Mouse (Mus musculus) kidney, postnatal 0 days (tissue): Measurements from ENCODE around the gene Tcl1b2. TPM values are rescaled to one million over a fixed set of nuclear protein-coding genes. Genes with fewer than 3 reads are reported as not detected.
"Not testable (repeated sequence)": the region's sequence is repeated elsewhere in the genome, so short reads cannot be mapped to it uniquely, and the experiment has no call there.

Source experiments
- ATAC-seq: fragments of 200-750 bp; cut with Nextera tagmentation; replicated peaks from 2 replicates; pipeline ENCODE4 v1.8.0; 2017; ENCODE audit warnings: low read depth, moderate number of reproducible peaks, moderate TSS enrichment, moderate library complexity; ENCODE audit not compliant: low FRiP score
- DNase-seq: peaks from one replicate; pipeline ENCODE4 v3.0.0-alpha.2; 2016; ENCODE audit warnings: low spot score
- H3K27ac ChIP-seq: fragments of 300-500 bp; sonication (generic); 2 replicates; pipeline ENCODE4 v1.5.1; 2014; ENCODE audit warnings: mild to moderate bottlenecking
- H3K27me3 ChIP-seq: fragments of 300-500 bp; sonication (generic); 2 replicates; pipeline ENCODE4 v1.6.1; 2014; ENCODE audit warnings: low read length, mixed read lengths; ENCODE audit not compliant: insufficient read depth
- H3K36me3 ChIP-seq: fragments of 300-500 bp; sonication (generic); 2 replicates; pipeline ENCODE4 v1.6.1; 2014; ENCODE audit warnings: low read length, mixed read lengths; ENCODE audit not compliant: insufficient read depth
- H3K4me1 ChIP-seq: fragments of 300-500 bp; sonication (generic); replicated peaks from 2 replicates; pipeline ENCODE4 v1.6.1; 2014; ENCODE audit warnings: antibody characterized with exemption, low read length, mixed read lengths; ENCODE audit not compliant: insufficient read depth
- H3K4me2 ChIP-seq: fragments of 300-500 bp; sonication (generic); 2 replicates; pipeline ENCODE4 v1.6.1; 2014; ENCODE audit warnings: mild to moderate bottlenecking, low read length, moderate library complexity, mixed read lengths
- H3K4me3 ChIP-seq: fragments of 300-500 bp; sonication (generic); replicated peaks from 2 replicates; pipeline ENCODE4 v1.5.1; 2014; ENCODE audit warnings: low read depth, low read length
- H3K9ac ChIP-seq: fragments of 300-500 bp; sonication (generic); 2 replicates; pipeline ENCODE4 v1.6.1; 2014; ENCODE audit warnings: low read depth, low read length
- H3K9me3 ChIP-seq: fragments of 300-500 bp; sonication (generic); replicated peaks from 2 replicates; pipeline ENCODE4 v1.6.1; 2016; ENCODE audit warnings: low read length, inconsistent platforms, mixed read lengths
- CTCF ChIP-seq: IDR thresholded peaks from 2 replicates; pipeline ENCODE4 v1.5.1; 2016; ENCODE audit warnings: antibody characterized with exemption, low read depth, mild to moderate bottlenecking, moderate library complexity
- WGBS: fragments of 180-500 bp; shearing (Covaris S2); extraction: QIAGEN DNeasy Blood & Tissue Kit; methylation state at CpG from one replicate; pipeline ENCODE4 v1.1.7; 2014; 5-methylcytosine and 5-hydroxymethylcytosine counted together
- polyA plus RNA-seq: library from polyadenylated mRNA; unstranded; fragments of >200 nt; fragmentation: Nextera tagmentation; extraction: Ambion mirVana; gene quantifications from 2 replicates; pipeline ENCODE4 v1.2.1, GENCODE M21; 2015

The Tcl1b2 gene
- polyA plus RNA-seq, 1 experiment from 2014 or later: not detected

GRCm38 (mm10) chr12:105109812-105110211 lies 36.0 kb upstream of the Tcl1b2 start:
- Histone ChIP-seq H3K4me2 (no peak overlapping the region), H3K9ac (no peak overlapping the region), H3K4me1 (no peaks in the 10 kb centered on the region), H3K36me3 (no peaks in the 10 kb centered on the region), H3K27me3 (no peaks in the 10 kb centered on the region), H3K4me3 (no peak overlapping the region), H3K27ac (no peak overlapping the region), H3K9me3 (no peaks in the 10 kb centered on the region)
- TF ChIP-seq CTCF: no peak
- WGBS: 61% methylated on average over 4 of the region's 4 CpGs
- DNase-seq (no peak), ATAC-seq (no peak)

- Histone ChIP-seq H3K27me3 (no peaks in the 10 kb centered on the region), H3K4me1 (no peaks in the 10 kb centered on the region), H3K9ac (no peak overlapping the region), H3K4me2 (no peak overlapping the region), H3K4me3 (no peak overlapping the region), H3K36me3 (no peaks in the 10 kb centered on the region), H3K9me3 (no peaks in the 10 kb centered on the region), H3K27ac (no peak overlapping the region)
- ATAC-seq: no peak
- no peak for TF ChIP-seq CTCF
- WGBS: 27% methylated on average over 13 of the region's 13 CpGs
- DNase-seq: no peak
Observed at GRCm38 (mm10) chr12:105112321-105112988, 33.4 kb upstream of the Tcl1b2 start.

GRCm38 (mm10) chr12:105116648-105117047 lies 29.2 kb upstream of the Tcl1b2 start:
- H3K9ac ChIP-seq: no peak overlapping the region
- H3K27ac ChIP-seq: no peak overlapping the region
- H3K4me3 ChIP-seq: no peak overlapping the region
- ATAC-seq (no peak), DNase-seq (no peak)
- no peaks in the 10 kb centered on the region for H3K9me3 ChIP-seq
- H3K36me3 ChIP-seq: no peaks in the 10 kb centered on the region
- WGBS: 94% methylated on average over 1 of the region's 1 CpGs
- H3K4me2 ChIP-seq: no peak overlapping the region
- H3K4me1 ChIP-seq: no peaks in the 10 kb centered on the region
- H3K27me3 ChIP-seq: no peaks in the 10 kb centered on the region
- no peak for TF ChIP-seq CTCF

- ATAC-seq (no peak), DNase-seq (no peak)
- Histone ChIP-seq H3K4me3 (no peak overlapping the region), H3K9me3 (no peaks in the 10 kb centered on the region), H3K4me1 (no peaks in the 10 kb centered on the region), H3K4me2 (no peak overlapping the region), H3K27ac (no peak overlapping the region), H3K36me3 (no peaks in the 10 kb centered on the region), H3K27me3 (no peaks in the 10 kb centered on the region), H3K9ac (no peak overlapping the region)
- no peak for TF ChIP-seq CTCF
- WGBS: 84% methylated on average over 6 of the region's 6 CpGs
Observed at GRCm38 (mm10) chr12:105125362-105125761, 20.5 kb upstream of the Tcl1b2 start.

- H3K27ac ChIP-seq: no peak overlapping the region
- TF ChIP-seq CTCF: no peak
- DNase-seq (no peak), ATAC-seq (no peak)
- H3K9ac ChIP-seq: no peak overlapping the region
- H3K27me3 ChIP-seq: no peaks in the 10 kb centered on the region
- no peaks in the 10 kb centered on the region for H3K36me3 ChIP-seq
- no peak overlapping the region for H3K4me3 ChIP-seq
- no peaks in the 10 kb centered on the region for H3K9me3 ChIP-seq
- 74% methylated on average over 4 of the region's 4 CpGs for WGBS
- no peaks in the 10 kb centered on the region for H3K4me1 ChIP-seq
- H3K4me2 ChIP-seq: no peak overlapping the region
Observed at GRCm38 (mm10) chr12:105126516-105126915, 19.3 kb upstream of the Tcl1b2 start.

GRCm38 (mm10) chr12:105127607-105128006 lies 18.2 kb upstream of the Tcl1b2 start:
- H3K9ac ChIP-seq: no peak overlapping the region
- no peak overlapping the region for H3K4me3 ChIP-seq
- H3K4me2 ChIP-seq: no peak overlapping the region
- H3K27me3 ChIP-seq: no peaks in the 10 kb centered on the region
- H3K36me3 ChIP-seq: no peaks in the 10 kb centered on the region
- TF ChIP-seq CTCF: no peak
- 81% methylated on average over 2 of the region's 2 CpGs for WGBS
- no peak for ATAC-seq
- no peak overlapping the region for H3K27ac ChIP-seq
- no peak for DNase-seq
- no peaks in the 10 kb centered on the region for H3K9me3 ChIP-seq
- no peaks in the 10 kb centered on the region for H3K4me1 ChIP-seq

GRCm38 (mm10) chr12:105129494-105130205 lies 16.2 kb upstream of the Tcl1b2 start:
- not testable (repeated sequence) for H3K36me3 ChIP-seq, H3K27me3 ChIP-seq, H3K4me1 ChIP-seq, ATAC-seq, DNase-seq, H3K27ac ChIP-seq, H3K4me2 ChIP-seq, H3K9ac ChIP-seq, H3K4me3 ChIP-seq, H3K9me3 ChIP-seq
- 67% methylated on average over 3 of the region's 3 CpGs for WGBS

GRCm38 (mm10) chr12:105134167-105134566 lies 11.6 kb upstream of the Tcl1b2 start:
- not testable (repeated sequence) for H3K27ac ChIP-seq, H3K36me3 ChIP-seq, H3K27me3 ChIP-seq, DNase-seq, H3K9me3 ChIP-seq, ATAC-seq, H3K4me1 ChIP-seq, H3K4me2 ChIP-seq, H3K9ac ChIP-seq, H3K4me3 ChIP-seq
- WGBS: 70% methylated on average over 2 of the region's 2 CpGs

GRCm38 (mm10) chr12:105134826-105135225 lies 11.0 kb upstream of the Tcl1b2 start:
- not testable (repeated sequence) for H3K27me3 ChIP-seq, H3K4me2 ChIP-seq, H3K4me3 ChIP-seq, ATAC-seq, H3K9me3 ChIP-seq, H3K9ac ChIP-seq, H3K36me3 ChIP-seq, H3K4me1 ChIP-seq, DNase-seq, H3K27ac ChIP-seq
- 79% methylated on average over 4 of the region's 4 CpGs for whole genome bisulfite sequencing
